Mouse (Mus musculus) liver, embryonic 14.5 days (tissue): ENCODE measurements around the gene Fgfr2. TPM values are rescaled to one million over a fixed set of nuclear protein-coding genes. Genes with fewer than 3 reads are reported as not detected.

Source experiments
- ATAC-seq: fragments of 200-750 bp; cut with Nextera tagmentation; 2 replicates; pipeline ENCODE4 v1.8.0; 2017; ENCODE audit warnings: moderate number of reproducible peaks, mild to moderate bottlenecking, moderate library complexity; ENCODE audit not compliant: insufficient read depth
- DNase-seq, 3 experiments: peaks; one replicate each; pipeline ENCODE4 v3.0.0-alpha.2; 2012 to 2013; ENCODE audit warnings: low read depth in 3 of 3, low spot score in 3 of 3
- H3K27ac ChIP-seq: fragments of 300-500 bp; sonication (generic); 2 replicates; pipeline ENCODE4 v1.5.1; 2014; ENCODE audit warnings: moderate library complexity, mild to moderate bottlenecking, control low read depth, inconsistent platforms
- H3K27me3 ChIP-seq: fragments of 300-500 bp; sonication (generic); 2 replicates; pipeline ENCODE4 v1.6.1; 2014; ENCODE audit warnings: mild to moderate bottlenecking, low read length, moderate library complexity; ENCODE audit not compliant: control insufficient read depth, insufficient read depth
- H3K36me3 ChIP-seq: fragments of 300-500 bp; sonication (generic); replicated peaks from 2 replicates; pipeline ENCODE4 v1.6.1; 2014; ENCODE audit warnings: low read depth; ENCODE audit not compliant: control insufficient read depth, insufficient read depth
- H3K4me1 ChIP-seq, 2 experiments: fragments of 200-500 bp in 1 of 2; fragments of 300-500 bp in 1 of 2; sonication (generic) in 1 of 2; replicated peaks; 2 replicates each; pipeline ENCODE4 v1.6.1; 2012 to 2014; ENCODE audit warnings: antibody characterized with exemption in 1 of 2, inconsistent platforms in 1 of 2, low read length in 1 of 2; ENCODE audit not compliant: control insufficient read depth in 2 of 2, insufficient read depth in 2 of 2
- H3K4me2 ChIP-seq: fragments of 300-500 bp; sonication (generic); 2 replicates; pipeline ENCODE4 v1.6.1; 2014; ENCODE audit warnings: low read depth, mild to moderate bottlenecking, control low read depth, moderate library complexity
- H3K4me3 ChIP-seq, 2 experiments: fragments of 200-500 bp in 1 of 2; fragments of 300-500 bp in 1 of 2; sonication (generic) in 1 of 2; 2 replicates each; pipeline ENCODE4 v1.5.1; 2012 to 2014; ENCODE audit warnings: low read depth in 2 of 2, low read length in 2 of 2, mild to moderate bottlenecking in 2 of 2, control low read depth in 1 of 2, inconsistent platforms in 1 of 2, moderate library complexity in 1 of 2; ENCODE audit not compliant: insufficient read depth in 1 of 2
- H3K9ac ChIP-seq: fragments of 300-500 bp; sonication (generic); replicated peaks from 2 replicates; pipeline ENCODE4 v1.6.1; 2014; ENCODE audit warnings: mild to moderate bottlenecking, control low read depth, moderate library complexity
- H3K9me3 ChIP-seq: fragments of 300-500 bp; sonication (generic); 2 replicates; pipeline ENCODE4 v1.6.1; 2016; ENCODE audit warnings: low read length, mixed read lengths; ENCODE audit not compliant: control insufficient read depth
- CTCF ChIP-seq: IDR thresholded peaks from 2 replicates; pipeline ENCODE4 v1.5.1; 2016; ENCODE audit warnings: antibody characterized with exemption, low read depth, control low read depth
- EP300 ChIP-seq: IDR thresholded peaks from 2 replicates; pipeline ENCODE4 v1.6.1; 2016; ENCODE audit warnings: antibody characterized with exemption, low read depth
- WGBS: fragments of 180-500 bp; shearing (Covaris S2); extraction: QIAGEN DNeasy Blood & Tissue Kit; methylation state at CpG from one replicate; pipeline ENCODE4 v1.1.7; 2014; ENCODE audit not compliant: insufficient replicate concordance; 5-methylcytosine and 5-hydroxymethylcytosine counted together
- polyA plus RNA-seq, 2 experiments: library from polyadenylated mRNA; depleted of rRNA in 1 of 2; stranded (reverse) in 1 of 2; unstranded in 1 of 2; fragments of >200 nt; fragmentation: Nextera tagmentation in 1 of 2; extraction: Ambion mirVana in 1 of 2; gene quantifications; 2 replicates each; pipeline versions ENCODE4 v1.2.1 to v1.2.3; 2012 to 2014

The Fgfr2 gene
- polyA plus RNA-seq, 2 experiments: 7.9 to 8.8 TPM

GRCm38 (mm10) chr7:130303464-130303863 is 2819.7 kb downstream of the Fgfr2 start:
- WGBS: 66% methylated on average over 8 of the region's 8 CpGs
- H3K27me3 ChIP-seq: no peaks in the 10 kb centered on the region
- H3K4me1 ChIP-seq: no peaks in the 10 kb centered on the region
- H3K4me2 ChIP-seq: no peak overlapping the region
- H3K36me3 ChIP-seq: no peaks in the 10 kb centered on the region
- no peak overlapping the region for H3K27ac ChIP-seq
- H3K4me3 ChIP-seq: no peak overlapping the region
- H3K9me3 ChIP-seq: no peaks in the 10 kb centered on the region
- ATAC-seq (no peak), DNase-seq (no peak)
- TF ChIP-seq CTCF: no peak
- no peak for TF ChIP-seq EP300
- no peak overlapping the region for H3K9ac ChIP-seq

DNA sequence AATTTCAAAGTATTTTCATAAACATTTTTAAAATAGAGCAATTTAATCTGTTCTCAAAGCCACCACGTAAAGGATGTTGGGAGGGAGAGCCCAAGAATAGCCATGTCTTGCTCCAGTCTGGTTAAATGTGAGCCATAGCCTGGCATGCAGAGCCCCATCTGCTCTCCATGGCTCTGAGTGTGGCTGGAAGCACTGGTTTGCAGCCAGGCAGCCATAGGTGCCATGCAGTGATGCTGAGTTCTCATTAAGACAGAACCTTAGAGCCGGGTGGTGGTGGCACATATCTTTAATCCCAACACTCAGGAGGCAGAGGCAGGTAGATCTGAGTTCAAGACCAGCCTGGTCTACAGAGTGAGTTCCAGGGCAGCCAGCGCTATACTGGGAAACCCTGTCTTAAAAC is 2822.5 kb downstream of the Fgfr2 start:
- Histone ChIP-seq H3K9ac (no peak overlapping the region), H3K4me2 (no peak overlapping the region), H3K4me1 (no peaks in the 10 kb centered on the region), H3K27me3 (no peaks in the 10 kb centered on the region), H3K4me3 (no peak overlapping the region), H3K9me3 (no peaks in the 10 kb centered on the region), H3K36me3 (no peaks in the 10 kb centered on the region), H3K27ac (no peak overlapping the region)
- 66% methylated on average over 3 of the region's 3 CpGs for WGBS
- no peak for TF ChIP-seq EP300
- no peak for TF ChIP-seq CTCF
- ATAC-seq (no peak), DNase-seq (no peak)

GRCm38 (mm10) chr7:130298926-130299594 is 2824.1 kb downstream of the Fgfr2 start:
- 54% methylated on average over 3 of the region's 3 CpGs for WGBS
- no peaks in the 10 kb centered on the region for H3K36me3 ChIP-seq

DNA sequence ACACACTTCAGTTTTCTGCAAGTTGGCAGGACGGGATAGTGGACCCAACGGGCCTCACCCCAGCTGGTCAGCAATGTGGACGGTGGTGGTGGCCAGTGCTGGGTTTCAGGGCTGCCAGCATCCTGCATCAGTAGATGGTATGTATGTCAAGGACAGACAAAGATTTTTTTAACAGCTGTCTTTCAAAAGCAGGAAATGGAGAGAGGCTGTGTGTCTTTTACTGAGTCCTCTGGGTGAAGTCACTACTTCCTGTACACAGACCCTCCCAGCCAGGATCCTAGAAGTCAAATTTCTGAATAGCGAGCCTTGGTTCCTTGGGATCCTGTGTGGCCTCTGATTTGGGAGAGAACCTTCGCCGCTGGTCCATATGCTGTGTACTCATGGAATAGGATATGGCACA is 2832.0 kb downstream of the Fgfr2 start:
- Histone ChIP-seq H3K9ac (no peak overlapping the region), H3K27ac (no peak overlapping the region), H3K4me1 (no peaks in the 10 kb centered on the region; a peak in 1 of 4 replicates), H3K36me3 (no peaks in the 10 kb centered on the region), H3K27me3 (no peaks in the 10 kb centered on the region), H3K4me2 (no peak overlapping the region), H3K9me3 (no peaks in the 10 kb centered on the region), H3K4me3 (no peak overlapping the region)
- DNase-seq: no peak
- 42% methylated on average over 6 of the region's 6 CpGs for WGBS
- ATAC-seq: no peak
- no peak for TF ChIP-seq CTCF
- no peak for TF ChIP-seq EP300

More at GRCm38 (mm10) chr7:130298926-130299594, 2824.1 kb downstream of the Fgfr2 start:
- no peak overlapping the region for H3K4me2 ChIP-seq
- no peak for ATAC-seq
- H3K4me3 ChIP-seq: no peak overlapping the region
- H3K9me3 ChIP-seq: no peaks in the 10 kb centered on the region
- DNase-seq: no peak
- TF ChIP-seq CTCF (no peak), EP300 (no peak)
- H3K4me1 ChIP-seq: no peaks in the 10 kb centered on the region
- H3K27ac ChIP-seq: no peak overlapping the region
- H3K9ac ChIP-seq: no peak overlapping the region
- no peaks in the 10 kb centered on the region for H3K27me3 ChIP-seq

- no peak for DNase-seq
- Histone ChIP-seq H3K4me3 (no peak overlapping the region), H3K4me2 (no peak overlapping the region), H3K9me3 (no peaks in the 10 kb centered on the region), H3K9ac (no peak overlapping the region), H3K27me3 (no peaks in the 10 kb centered on the region), H3K36me3 (no peaks in the 10 kb centered on the region), H3K4me1 (no peaks in the 10 kb centered on the region; a peak in 1 of 4 replicates), H3K27ac (no peak overlapping the region)
- 56% methylated on average over 9 of the region's 9 CpGs for whole genome bisulfite sequencing
- no peak for ATAC-seq
- TF ChIP-seq EP300 (no peak), CTCF (no peak)
Measured at GRCm38 (mm10) chr7:130289428-130289790, 2833.7 kb downstream of the Fgfr2 start.
